Mouse (Mus musculus) T-cell, adult 2 months (primary cell): Measurements from ENCODE around the gene Ldb2.

Experiments used
- DNase-seq: peaks from one replicate; pipeline ENCODE4 v3.0.0; 2022; ENCODE audit warnings: low spot score

Ldb2 gene

GRCm38 (mm10) chr5:44719872-44720271 lies 79.6 kb downstream of the Ldb2 start:
- DNase-seq: no peak

GRCm38 (mm10) chr5:44714508-44714907 lies 85.0 kb downstream of the Ldb2 start:
- no peak for DNase-seq

GRCm38 (mm10) chr5:44713181-44713789 lies 86.2 kb downstream of the Ldb2 start:
- DNase-seq: no peak

GRCm38 (mm10) chr5:44711211-44711610 lies 88.3 kb downstream of the Ldb2 start:
- DNase-seq: no peak

GRCm38 (mm10) chr5:44710132-44710871 lies 89.2 kb downstream of the Ldb2 start:
- DNase-seq: no peak

GRCm38 (mm10) chr5:44709276-44709675 lies 90.2 kb downstream of the Ldb2 start:
- no peak for DNase-seq

- DNase-seq: no peak
Observed at GRCm38 (mm10) chr5:44707946-44708345, 91.5 kb downstream of the Ldb2 start.

GRCm38 (mm10) chr5:44706997-44707698 lies 92.3 kb downstream of the Ldb2 start:
- DNase-seq: no peak

GRCm38 (mm10) chr5:44697993-44698392 lies 101.5 kb downstream of the Ldb2 start:
- no peak for DNase-seq

GRCm38 (mm10) chr5:44696548-44696947 lies 102.9 kb downstream of the Ldb2 start:
- no peak for DNase-seq

GRCm38 (mm10) chr5:44693674-44694073 lies 105.8 kb downstream of the Ldb2 start:
- no peak for DNase-seq

GRCm38 (mm10) chr5:44686344-44686743 lies 113.1 kb downstream of the Ldb2 start:
- no peak for DNase-seq

GRCm38 (mm10) chr5:44681054-44681638 lies 118.3 kb downstream of the Ldb2 start:
- DNase-seq: no peak

GRCm38 (mm10) chr5:44677814-44678213 lies 121.7 kb downstream of the Ldb2 start:
- no peak for DNase-seq

GRCm38 (mm10) chr5:44676145-44676754 lies 123.2 kb downstream of the Ldb2 start:
- no peak for DNase-seq

GRCm38 (mm10) chr5:44670336-44670735 lies 129.1 kb downstream of the Ldb2 start:
- DNase-seq: no peak

- no peak for DNase-seq
Observed at GRCm38 (mm10) chr5:44667907-44668306, 131.6 kb downstream of the Ldb2 start.

- no peak for DNase-seq
Observed at GRCm38 (mm10) chr5:44667383-44667782, 132.1 kb downstream of the Ldb2 start.

- no peak for DNase-seq
Observed at GRCm38 (mm10) chr5:44659651-44660050, 139.8 kb downstream of the Ldb2 start.

GRCm38 (mm10) chr5:44656707-44657106 lies 142.8 kb downstream of the Ldb2 start:
- no peak for DNase-seq

GRCm38 (mm10) chr5:44654403-44654802 lies 145.1 kb downstream of the Ldb2 start:
- no peak for DNase-seq

GRCm38 (mm10) chr5:44646842-44647190 lies 152.7 kb downstream of the Ldb2 start:
- DNase-seq: no peak
